Mouse (Mus musculus) lung, postnatal 0 days (tissue): ENCODE results near the gene Gale.

Source experiments
- CTCF ChIP-seq: IDR thresholded peaks from 2 replicates; pipeline ENCODE4 v1.5.1; 2016; ENCODE audit warnings: antibody characterized with exemption, mild to moderate bottlenecking
- EP300 ChIP-seq: IDR thresholded peaks from 2 replicates; pipeline ENCODE4 v1.6.1; 2016; ENCODE audit warnings: antibody characterized with exemption, mild to moderate bottlenecking, control low read depth

- no peak for TF ChIP-seq CTCF
- no peak for TF ChIP-seq EP300
Observed at GRCm38 (mm10) chr4:135970585-135970984, 7.1 kb downstream of the Gale start.
